In genomic region chr15:101198218-101198617, GRCm38 (mm10) we compare ENCODE assay signal across 8 mouse cellular contexts. TPM values are rescaled to one million over a fixed set of nuclear protein-coding genes. Genes with fewer than 3 reads are reported as not detected.
A peak's percentile ranks its signal among the peaks of the same experiment; 100 is the strongest.
DNase-seq lines count a peak whose midpoint lies in the region; ATAC-seq and TF ChIP-seq lines count a peak whose summit lies in the region.

No protein-coding gene starts in this region.

- H3K9me3 ChIP-seq in ES-Bruce4 (replicated peaks; ENCODE audit: control insufficient read depth, insufficient read depth, low read length, poor library complexity, severe bottlenecking), result no peaks in the 10 kb centered on the region
- no peaks in the 10 kb centered on the region for H3K9me3 ChIP-seq in lung, postnatal 0 days (ENCODE audit: low read length)

- ATAC-seq in lung, postnatal 0 days, result peak; percentile 88

- no peaks in the 10 kb centered on the region for H3K4me1 ChIP-seq in ES-Bruce4 (ENCODE audit: control insufficient read depth, insufficient read depth, low read length)
- no peaks in the 10 kb centered on the region for H3K4me1 ChIP-seq in embryonic fibroblast, embryonic 13.5 days (ENCODE audit: control insufficient read depth, insufficient read depth, low read length)
- H3K4me1 ChIP-seq in lung, postnatal 0 days (ENCODE audit: insufficient read depth, low read depth, low read length), result no peaks in the 10 kb centered on the region

- H3K27ac ChIP-seq in ES-Bruce4 (ENCODE audit: insufficient read depth, low read length), result no peak overlapping the region
- H3K27ac ChIP-seq in embryonic fibroblast, embryonic 13.5 days (ENCODE audit: insufficient read depth, low read length), result no peak overlapping the region
- H3K27ac ChIP-seq in lung, postnatal 0 days (ENCODE audit: low read length), result no peak overlapping the region

- H3K36me3 ChIP-seq in ES-Bruce4 (ENCODE audit: control insufficient read depth, insufficient read depth, low read length, poor library complexity, severe bottlenecking), result peaks cover 9% of the 10 kb centered on the region; the same call in 1 of the 2 replicates
- H3K36me3 ChIP-seq in lung, postnatal 0 days (ENCODE audit: insufficient read depth, low read length), result peaks cover 37% of the 10 kb centered on the region

- no peaks in the 10 kb centered on the region for H3K27me3 ChIP-seq in ES-Bruce4 (ENCODE audit: control insufficient read depth, insufficient read depth, low read length, poor library complexity, severe bottlenecking)
- H3K27me3 ChIP-seq in lung, postnatal 0 days (replicated peaks; ENCODE audit: insufficient read depth, low read length), result no peaks in the 10 kb centered on the region

- no peak for TF ChIP-seq POLR2A in ES-Bruce4 (IDR thresholded peaks at IDR 0.05; ENCODE audit: insufficient read depth, low read length)
- no peak for TF ChIP-seq POLR2A in embryonic fibroblast, embryonic 13.5 days (IDR thresholded peaks at IDR 0.05; ENCODE audit: low read depth, low read length)

- no peak overlapping the region for H3K4me3 ChIP-seq in ES-Bruce4 (ENCODE audit: low read depth, low read length)
- no peak overlapping the region for H3K4me3 ChIP-seq in embryonic fibroblast, embryonic 13.5 days (ENCODE audit: insufficient read depth, low read length)
- no peak overlapping the region for H3K4me3 ChIP-seq in lung, postnatal 0 days (ENCODE audit: low read depth, low read length)

- DNase-seq in adrenal gland, postnatal 36 days, result peak; percentile 76 to 79
- peak; percentile 73 to 81 for DNase-seq in heart, postnatal 14 days
- peak; percentile 80 to 89 for DNase-seq in kidney, postnatal 4 days
- DNase-seq in lung, postnatal 0 days (ENCODE audit: low spot score), result peak; percentile 85
- peak; percentile 57 for DNase-seq in retina, adult 2 months (ENCODE audit: low read depth, low spot score)
- peak; percentile 65 to 74 for DNase-seq in thymus, postnatal 36 days

- intact Hi-C loops in heart, postnatal 14 days (cut with DNase I), result loop anchor here (2.0 to 5.0 kb wide), 3 partner anchors 51 to 151 kb away; partner anchors contain the start of gene Gm47841

- H3K4me2 ChIP-seq in lung, postnatal 0 days (replicated peaks; ENCODE audit: low read depth, low read length), result no peak overlapping the region

- WGBS in lung, postnatal 0 days, result 18% methylated on average over 3 of the region's 3 CpGs

- H3K9ac ChIP-seq in ES-Bruce4 (ENCODE audit: low read depth, poor library complexity, severe bottlenecking), result no peak overlapping the region
- H3K9ac ChIP-seq in lung, postnatal 0 days (replicated peaks; ENCODE audit: low read depth), result no peak overlapping the region

- TF ChIP-seq EP300 in ES-Bruce4 (IDR thresholded peaks at IDR 0.05; ENCODE audit: insufficient read depth, low read depth, low read length), result no peak
- TF ChIP-seq EP300 in lung, postnatal 0 days (IDR thresholded peaks at IDR 0.05), result no peak

- peak; percentile 99 for TF ChIP-seq CTCF in ES-Bruce4 (IDR thresholded peaks at IDR 0.05; ENCODE audit: low read depth, low read length)
- TF ChIP-seq CTCF in embryonic fibroblast, embryonic 13.5 days (IDR thresholded peaks at IDR 0.05; ENCODE audit: borderline replicate concordance, insufficient read depth, low read length), result peak; percentile 98
- TF ChIP-seq CTCF in lung, postnatal 0 days (IDR thresholded peaks at IDR 0.05), result peak; percentile 99

RNA-seq across cellular contexts. Expression of gene Acvr1b, which starts 24.4 kb away (rescaled TPM):
- 27.7 and 27.8 TPM in 2 replicates for polyA plus RNA-seq in ES-Bruce4 (2011; ENCODE audit: insufficient read depth, insufficient read length, low read depth, missing spikeins)
- 1 to 10 TPM; 8.5 to 9.3 TPM for total RNA-seq in adrenal gland, postnatal 36 days (2021)
- polyA plus RNA-seq in embryonic fibroblast, embryonic 13.5 days (2011; ENCODE audit: insufficient read length, low read depth, missing spikeins), result 8.8 and 9.7 TPM in 2 replicates
- total RNA-seq in heart, postnatal 14 days (2021), result 10 to 100 TPM; 14.5 to 14.7 TPM
- 6.6 and 7.4 TPM in 2 replicates for polyA plus RNA-seq in lung, postnatal 0 days (2015; fragmentation: Nextera tagmentation; extraction: Ambion mirVana)

RNA-seq across cellular contexts. Expression of gene Grasp, which starts 25.8 kb away (rescaled TPM):
- 8.6 and 9.6 TPM in 2 replicates for polyA plus RNA-seq in ES-Bruce4 (2011; ENCODE audit: insufficient read depth, insufficient read length, low read depth, missing spikeins)
- total RNA-seq in adrenal gland, postnatal 36 days (2021), result 10 to 100 TPM; 18.7 to 60.1 TPM
- 9.0 and 9.3 TPM in 2 replicates for polyA plus RNA-seq in embryonic fibroblast, embryonic 13.5 days (2011; ENCODE audit: insufficient read length, low read depth, missing spikeins)
- 10 to 100 TPM; 12.9 to 14.0 TPM for total RNA-seq in heart, postnatal 14 days (2021)
- 8.2 and 8.6 TPM in 2 replicates for polyA plus RNA-seq in lung, postnatal 0 days (2015; fragmentation: Nextera tagmentation; extraction: Ambion mirVana)

RNA-seq across cellular contexts. Expression of gene Nr4a1, which starts 55.9 kb away (rescaled TPM):
- 29.4 and 31.9 TPM in 2 replicates for polyA plus RNA-seq in ES-Bruce4 (2011; ENCODE audit: insufficient read depth, insufficient read length, low read depth, missing spikeins)
- total RNA-seq in adrenal gland, postnatal 36 days (2021), result 1,000 to 10,000 TPM in 1 of 2 experiments, 100 to 1,000 TPM in 1; 924 to 1,160 TPM
- 60.9 and 68.2 TPM in 2 replicates for polyA plus RNA-seq in embryonic fibroblast, embryonic 13.5 days (2011; ENCODE audit: insufficient read length, low read depth, missing spikeins)
- total RNA-seq in heart, postnatal 14 days (2021), result 10 to 100 TPM; 14.0 to 63.1 TPM
- 7.8 and 11.8 TPM in 2 replicates for polyA plus RNA-seq in lung, postnatal 0 days (2015; fragmentation: Nextera tagmentation; extraction: Ambion mirVana)
